Mouse (Mus musculus) CD4-positive, CD25-positive, alpha-beta regulatory T cell, adult 4 months (primary cell): ENCODE measurements around the gene D430041D05Rik. TPM values are rescaled to one million over a fixed set of nuclear protein-coding genes. Genes with fewer than 3 reads are reported as not detected.

ENCODE experiments used
- ATAC-seq: one replicate; pipeline ENCODE4 v1.8.0; 2017
- polyA plus RNA-seq, 2 experiments: library from polyadenylated mRNA; unstranded; fragments of 100-300 nt; shearing (Covaris generic); gene quantifications; one replicate each; pipeline ENCODE4 v1.2.1; 2017

D430041D05Rik gene
- polyA plus RNA-seq, 2 experiments from 2014 or later: not detected

DNA sequence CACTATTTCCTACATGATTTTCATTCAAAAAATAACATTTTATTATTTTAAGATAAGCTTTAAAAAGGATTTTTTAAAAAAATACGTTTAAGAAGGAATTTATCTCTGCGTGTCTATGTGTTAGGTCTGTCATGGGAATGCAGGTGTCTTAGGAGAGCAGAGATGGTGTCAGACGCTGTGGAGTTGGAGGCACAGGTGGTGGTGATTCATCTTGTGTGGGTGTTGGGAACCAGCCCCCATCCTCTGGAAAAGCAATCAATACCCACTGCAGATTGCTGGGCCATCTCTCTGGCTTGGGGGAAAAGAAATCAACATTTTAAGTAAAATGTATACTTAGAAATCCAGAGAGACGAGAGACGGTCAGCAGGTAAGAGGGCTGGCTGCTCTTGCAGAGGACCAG, 225.2 kb downstream of the D430041D05Rik start:
- no peak for ATAC-seq

DNA sequence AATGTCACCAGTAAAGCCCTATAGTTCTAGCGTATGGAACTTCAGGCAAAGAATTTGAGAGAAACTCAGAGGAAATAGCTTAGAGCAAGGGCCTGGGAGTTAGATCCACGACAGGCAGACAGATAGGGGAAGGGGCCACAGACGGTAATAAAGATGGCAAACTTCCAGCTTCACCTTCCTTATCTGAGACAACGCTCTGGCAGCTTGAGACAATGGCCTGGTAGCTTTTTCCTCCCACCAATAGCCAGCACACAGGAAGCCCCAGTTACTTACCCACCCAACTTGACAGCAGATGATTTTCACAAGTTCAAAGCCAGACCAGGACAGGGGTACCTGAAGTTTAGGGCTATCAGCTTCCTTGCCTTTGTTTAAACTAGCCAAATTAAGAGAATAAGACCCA, 226.5 kb downstream of the D430041D05Rik start:
- no peak for ATAC-seq

DNA sequence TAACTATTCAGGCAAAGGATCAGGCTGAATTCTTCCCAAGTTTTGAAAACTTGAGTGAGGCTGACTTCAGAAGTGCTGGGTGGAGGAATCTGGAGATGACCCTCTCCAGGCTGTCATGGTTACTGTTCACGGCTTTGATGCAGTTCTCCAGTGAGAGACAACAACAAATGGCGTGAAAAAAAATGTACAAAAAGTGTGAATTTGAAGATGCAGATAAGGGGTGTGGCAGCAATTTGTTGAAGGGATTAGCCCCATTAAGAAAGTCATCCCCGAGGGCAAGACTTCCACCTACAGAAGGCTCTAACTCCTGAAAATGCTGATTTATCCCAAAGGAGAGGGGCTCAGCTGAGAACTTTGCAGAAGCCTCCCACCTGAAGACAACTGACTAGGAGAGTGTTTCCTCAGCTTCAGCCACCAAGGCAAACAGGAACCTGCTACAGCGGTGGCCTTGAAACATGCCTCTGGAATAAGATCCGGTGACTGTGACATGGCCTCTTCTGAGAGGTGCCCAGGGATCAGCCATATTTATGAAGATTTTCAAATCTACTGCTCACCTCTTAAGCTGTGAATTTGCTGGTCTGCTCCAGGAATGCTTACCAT, 227.5 kb downstream of the D430041D05Rik start:
- ATAC-seq: no peak

DNA sequence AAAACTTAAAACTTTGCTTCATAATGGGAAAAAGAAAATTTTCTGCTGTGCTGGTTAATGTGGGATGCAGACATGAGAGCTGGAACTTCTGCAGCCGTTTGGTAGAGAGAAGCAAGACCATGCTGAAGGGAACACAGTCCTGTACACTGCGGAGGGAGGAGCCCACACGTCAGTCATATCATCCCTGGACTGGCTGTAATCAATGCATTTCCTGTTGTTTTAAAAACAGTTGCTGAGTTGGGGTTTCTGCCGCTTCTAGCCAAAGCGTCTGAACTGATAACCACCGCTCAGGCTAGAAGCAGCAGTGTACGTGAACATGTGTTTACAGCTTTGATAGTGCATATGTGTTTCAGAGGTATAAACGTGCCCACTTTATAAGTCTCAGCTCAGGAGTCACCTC, 231.2 kb downstream of the D430041D05Rik start:
- no peak for ATAC-seq

DNA sequence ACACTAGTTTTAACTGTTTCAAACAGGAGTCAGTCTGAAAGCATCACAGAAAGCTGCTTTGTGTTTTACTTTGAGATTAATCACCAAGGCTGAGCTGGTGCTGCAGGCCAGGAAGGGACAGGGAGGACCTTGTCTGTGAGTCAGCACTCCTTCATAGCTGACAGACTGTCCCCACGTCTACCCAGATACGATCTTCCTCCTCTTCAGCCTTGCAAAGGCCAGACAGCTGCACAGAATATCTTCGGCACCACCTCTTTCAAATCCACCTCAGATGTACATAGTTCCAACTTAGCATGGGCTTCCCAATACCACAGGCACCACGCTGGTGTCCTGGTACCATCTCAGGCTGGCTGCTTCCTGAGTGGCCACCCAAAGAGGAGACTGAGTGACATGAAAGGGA, 232.6 kb downstream of the D430041D05Rik start:
- no peak for ATAC-seq

DNA sequence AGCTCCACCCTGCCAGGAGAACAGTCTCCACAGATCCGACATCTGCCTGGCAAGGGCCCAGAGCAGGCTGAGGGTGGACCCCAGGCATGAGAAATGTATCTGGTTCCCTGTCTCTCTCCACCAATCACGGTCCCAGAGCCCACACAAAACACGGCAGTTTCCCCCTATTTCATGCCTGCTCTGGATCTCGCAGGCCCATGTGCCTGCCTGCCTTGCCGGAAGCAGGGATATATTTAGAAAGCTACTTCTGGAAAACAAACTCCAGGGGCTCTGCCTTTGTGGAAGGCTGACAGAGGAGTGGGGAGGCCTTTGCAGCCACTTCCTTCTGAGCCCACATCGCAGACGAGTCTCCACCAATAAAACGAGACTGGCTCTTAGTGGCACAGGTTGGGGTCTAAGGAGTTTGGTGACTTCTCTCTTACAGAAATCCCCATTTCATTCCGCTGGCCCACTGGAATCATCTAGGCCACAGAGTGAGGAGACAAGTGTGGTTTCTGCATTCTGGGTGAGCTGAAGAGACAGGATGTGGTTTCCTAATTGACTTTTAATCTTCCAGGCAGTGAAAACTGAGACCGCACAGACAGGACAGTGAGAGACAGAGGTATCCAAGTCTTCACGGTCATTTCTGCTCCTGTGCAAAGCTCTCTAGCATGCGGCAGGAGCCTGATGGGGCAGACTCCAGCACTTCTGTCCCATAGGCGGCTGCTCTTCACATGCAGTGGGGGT, 233.7 kb downstream of the D430041D05Rik start:
- peak; percentile 61 for ATAC-seq

DNA sequence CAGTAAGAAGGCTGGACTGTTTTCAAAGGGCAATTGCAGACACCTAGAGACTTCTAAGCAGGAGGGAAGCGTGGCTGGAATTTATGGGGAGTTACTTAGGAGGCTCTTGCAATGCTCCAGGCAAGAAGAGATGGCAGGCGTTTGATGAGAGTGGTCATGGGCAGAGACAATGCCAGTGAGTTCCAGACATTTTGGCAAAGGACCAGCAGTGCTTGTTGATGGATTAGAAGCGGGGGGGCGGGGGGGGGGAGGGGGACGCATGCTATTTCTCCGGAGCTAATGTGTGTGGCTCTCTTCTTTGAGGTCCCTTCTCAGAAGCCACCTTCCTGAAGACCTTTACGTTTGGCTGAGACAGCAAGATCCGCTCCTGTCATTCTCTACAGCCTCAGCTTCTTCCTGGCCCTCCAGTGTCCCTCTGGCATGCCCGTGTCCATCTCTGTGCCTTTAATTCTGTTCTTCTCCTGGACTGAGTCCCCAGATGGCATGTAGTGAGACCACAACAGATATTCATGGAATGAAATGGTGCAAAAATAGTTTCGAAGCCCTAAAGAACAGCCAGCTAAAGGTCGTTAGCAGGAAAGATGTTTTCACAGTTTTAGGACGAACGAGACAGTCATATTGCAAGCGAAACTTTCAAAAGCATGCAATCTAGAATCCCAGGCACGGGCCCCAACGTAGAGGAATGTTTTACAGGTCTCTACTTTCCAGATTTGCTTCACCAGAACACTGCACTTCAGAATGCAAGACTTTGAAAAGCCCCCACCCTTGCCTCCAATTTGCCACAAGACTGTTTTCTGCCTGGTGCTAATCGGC, 234.4 kb downstream of the D430041D05Rik start:
- no peak for ATAC-seq

DNA sequence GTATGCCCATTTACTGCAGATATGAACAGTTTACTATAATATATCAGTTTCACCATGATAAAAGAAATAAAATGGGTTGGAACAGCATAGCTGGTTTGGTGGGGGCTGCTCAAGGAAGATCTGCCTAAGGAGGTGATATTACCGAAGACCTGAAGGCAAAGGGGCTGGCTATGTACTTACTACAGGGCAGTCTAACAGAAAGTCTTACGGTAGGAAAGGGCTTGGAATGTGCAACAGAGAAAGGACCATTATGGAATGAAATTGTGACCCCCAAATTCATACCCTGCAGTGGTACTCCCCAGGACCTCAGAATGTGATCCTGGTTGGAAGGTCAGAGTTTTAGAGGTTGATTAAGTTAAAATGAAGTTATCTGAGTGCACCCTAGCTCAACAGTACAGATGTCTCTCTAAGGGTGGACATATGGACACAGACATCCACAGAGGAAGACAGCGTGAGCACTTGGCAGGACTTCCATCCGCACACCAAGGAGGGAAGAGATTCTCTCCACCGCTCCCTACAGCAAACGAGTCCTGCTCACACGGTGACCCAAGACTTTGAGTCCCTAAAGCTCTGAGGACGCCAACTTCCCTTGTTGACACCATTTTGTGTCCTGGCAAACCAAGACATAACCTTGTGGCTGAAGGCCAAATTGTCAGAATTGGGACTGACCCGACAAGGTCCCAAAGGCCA, 235.2 kb downstream of the D430041D05Rik start:
- no peak for ATAC-seq

DNA sequence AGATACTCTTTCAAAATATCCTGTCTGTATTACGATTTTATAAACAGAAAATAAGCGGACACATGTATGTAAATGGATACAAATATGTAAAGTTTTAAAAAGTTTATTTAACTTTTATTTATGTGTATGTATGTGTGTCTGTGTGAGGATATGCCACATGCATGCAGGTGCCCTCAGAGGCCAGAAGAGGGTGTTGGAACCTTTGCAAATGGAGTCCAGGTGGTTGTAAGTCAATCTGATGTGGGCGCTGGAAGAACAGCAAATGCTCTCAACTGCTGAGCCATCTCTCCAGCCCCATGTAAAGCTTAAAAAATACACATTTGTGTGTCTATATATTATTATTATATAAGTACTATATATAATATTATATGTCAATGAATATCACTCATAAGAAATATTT, 237.4 kb downstream of the D430041D05Rik start:
- ATAC-seq: no peak

DNA sequence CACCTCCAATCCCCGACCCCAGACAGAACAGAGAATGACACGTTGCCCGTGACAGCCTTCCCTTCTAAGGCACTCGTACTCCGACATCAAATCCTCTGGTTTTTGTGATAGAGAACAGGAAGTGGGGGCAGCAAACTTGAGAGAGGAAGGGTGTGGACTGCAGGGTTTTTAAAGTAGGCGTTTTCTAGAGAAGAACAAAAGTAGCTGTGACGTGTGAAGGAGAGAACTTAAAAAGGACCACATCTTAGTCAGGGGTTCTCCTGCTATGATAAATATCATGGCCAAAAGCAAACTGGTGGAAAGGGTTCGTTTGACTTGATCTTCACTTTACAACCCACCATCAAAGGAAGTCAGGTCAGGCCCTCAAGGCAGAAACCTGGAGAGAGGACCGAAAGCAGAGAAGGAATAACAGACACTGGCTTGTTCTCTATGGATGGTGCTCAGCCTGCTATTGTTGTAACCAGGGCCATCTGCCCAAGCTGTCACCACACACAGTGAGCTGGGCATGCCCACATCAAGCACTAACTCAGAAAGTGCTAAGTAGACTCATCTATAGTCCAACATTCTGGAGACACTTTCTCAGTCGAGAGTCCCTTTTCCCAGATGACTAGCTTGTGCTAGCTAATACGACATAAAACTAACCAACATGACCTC, 238.0 kb downstream of the D430041D05Rik start:
- peak; percentile 93 for ATAC-seq

DNA sequence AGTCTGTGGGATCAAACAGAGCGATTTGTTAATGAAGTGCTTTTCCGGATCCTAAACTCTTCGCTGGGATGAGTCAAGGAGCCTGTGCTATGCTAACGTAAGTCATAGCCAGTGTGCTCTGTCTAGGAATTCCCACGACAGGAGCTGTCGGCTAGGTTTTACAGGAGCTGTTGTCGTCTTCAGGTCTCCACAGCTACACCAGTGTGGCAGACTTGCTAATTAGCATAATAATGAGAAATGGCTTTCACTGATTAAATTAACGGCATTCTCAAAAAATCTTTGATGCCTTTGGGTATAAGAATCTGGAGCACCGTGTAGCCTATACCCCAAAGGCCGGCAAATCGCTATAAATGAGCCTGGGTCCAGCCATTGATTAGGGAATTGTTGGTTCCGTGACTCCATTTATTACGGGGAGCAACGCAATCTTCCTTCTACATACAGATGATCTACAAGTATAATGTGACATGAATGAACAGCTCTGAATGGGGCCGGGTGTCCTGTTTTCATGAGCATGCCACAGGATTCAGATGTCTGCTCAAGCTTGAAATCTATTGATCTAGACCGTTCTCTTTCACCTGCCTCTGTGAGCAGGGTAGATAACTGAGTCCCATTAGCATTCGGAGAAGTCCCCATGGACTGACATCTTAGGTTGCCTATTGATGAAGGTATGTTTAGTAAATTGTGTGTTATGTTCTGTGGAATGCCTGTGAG, 242.5 kb downstream of the D430041D05Rik start:
- no peak for ATAC-seq

DNA sequence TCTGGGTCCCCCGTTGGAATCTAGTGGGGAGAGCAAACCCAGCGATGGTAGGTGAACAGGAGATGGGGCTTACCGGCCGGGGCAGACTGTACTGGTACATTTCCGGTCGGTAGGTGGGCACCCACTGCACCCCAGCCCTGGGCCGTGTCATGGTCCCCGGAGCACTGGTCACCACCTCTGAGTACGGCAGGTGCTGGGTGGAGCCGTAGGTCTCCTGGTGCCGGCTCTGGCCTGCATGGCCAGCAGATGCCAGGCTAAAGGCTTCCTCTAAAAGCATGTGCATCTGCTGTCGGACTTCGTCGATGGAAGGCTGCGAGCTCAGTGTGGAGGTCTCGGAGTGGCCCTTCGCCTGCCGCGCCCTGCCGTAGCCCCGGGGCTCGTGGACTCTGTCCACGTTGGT, 243.0 kb downstream of the D430041D05Rik start:
- no peak for ATAC-seq

DNA sequence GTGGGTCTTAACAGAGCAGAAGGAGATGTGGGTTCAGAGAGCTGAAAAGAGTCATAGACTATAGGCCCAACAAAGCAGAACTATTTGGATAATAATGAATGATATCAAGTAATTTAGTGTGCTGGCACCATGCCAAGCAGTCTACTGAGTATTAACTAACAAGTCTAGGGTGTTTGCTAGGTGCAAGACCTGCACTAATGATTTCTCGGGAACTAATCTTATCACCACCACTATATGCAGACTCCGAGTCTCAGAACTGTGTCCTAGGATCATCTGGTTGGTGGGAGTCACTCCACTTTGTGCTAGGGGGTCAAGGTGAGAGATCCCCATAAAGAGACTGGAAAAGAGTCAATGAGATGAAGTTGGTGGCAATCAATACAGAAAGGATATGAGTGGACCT, 245.2 kb downstream of the D430041D05Rik start:
- ATAC-seq: no peak

DNA sequence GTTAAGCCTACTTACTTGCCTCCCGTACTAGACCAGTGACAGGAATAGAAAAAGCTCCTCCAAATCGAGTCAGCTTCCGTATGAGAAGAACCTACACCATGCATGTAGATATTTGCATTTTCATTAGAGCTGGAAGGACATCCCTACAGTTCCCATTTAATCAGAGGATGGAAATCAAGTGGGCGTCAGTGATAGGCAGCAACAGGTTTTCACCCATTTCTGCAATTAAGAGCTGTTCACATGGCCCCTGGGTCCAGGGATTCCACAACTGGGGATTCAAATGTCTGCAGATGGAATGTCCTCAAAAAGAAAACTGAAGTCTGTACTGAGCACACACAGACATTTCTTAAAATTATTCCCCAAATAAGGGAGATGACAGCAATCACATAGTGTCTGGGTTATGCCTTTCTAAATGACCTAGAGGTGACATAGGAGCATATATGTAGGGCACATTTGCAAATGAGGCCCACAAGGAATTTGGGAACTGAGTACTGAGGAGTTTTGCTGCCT, 246.8 kb downstream of the D430041D05Rik start:
- ATAC-seq: no peak

DNA sequence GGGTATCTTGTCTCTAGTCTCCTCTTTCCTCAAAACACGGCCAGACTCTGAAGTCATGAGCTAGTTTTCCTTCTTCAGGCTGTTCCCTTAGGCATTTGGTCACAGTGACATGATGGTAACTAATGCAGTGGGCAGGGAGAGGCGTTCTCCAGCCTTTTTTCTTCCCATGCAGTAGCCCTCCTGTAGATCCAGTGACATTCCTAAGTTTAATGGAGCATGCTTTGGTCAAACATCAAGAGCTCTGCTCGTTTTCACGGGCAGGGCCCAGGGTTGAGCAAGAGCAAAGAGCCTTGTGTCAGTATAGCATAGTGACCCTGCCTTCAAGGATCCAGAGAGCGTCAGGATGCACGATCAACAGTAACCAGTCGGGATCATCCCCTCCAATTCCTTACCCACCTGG, 247.4 kb downstream of the D430041D05Rik start:
- ATAC-seq: no peak

DNA sequence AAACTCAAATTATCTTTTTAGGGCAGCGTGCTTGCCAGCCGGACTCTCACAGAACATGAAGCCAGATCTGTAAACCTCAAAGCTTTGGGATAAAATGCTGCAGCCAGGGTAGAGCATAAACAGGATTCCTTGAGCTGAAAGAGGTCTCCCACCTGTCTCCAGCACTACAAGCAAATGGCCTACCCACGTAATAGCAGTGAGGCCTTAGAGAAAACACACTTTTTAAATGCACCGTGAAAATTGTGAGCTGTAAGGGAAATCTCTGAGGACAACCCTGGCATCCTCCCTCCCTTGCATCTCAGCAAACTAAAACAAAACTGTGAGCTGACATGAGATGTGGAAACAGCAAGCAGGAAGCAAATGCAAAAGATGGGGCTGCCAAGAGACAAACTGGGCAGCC, 253.0 kb downstream of the D430041D05Rik start:
- ATAC-seq: no peak

DNA sequence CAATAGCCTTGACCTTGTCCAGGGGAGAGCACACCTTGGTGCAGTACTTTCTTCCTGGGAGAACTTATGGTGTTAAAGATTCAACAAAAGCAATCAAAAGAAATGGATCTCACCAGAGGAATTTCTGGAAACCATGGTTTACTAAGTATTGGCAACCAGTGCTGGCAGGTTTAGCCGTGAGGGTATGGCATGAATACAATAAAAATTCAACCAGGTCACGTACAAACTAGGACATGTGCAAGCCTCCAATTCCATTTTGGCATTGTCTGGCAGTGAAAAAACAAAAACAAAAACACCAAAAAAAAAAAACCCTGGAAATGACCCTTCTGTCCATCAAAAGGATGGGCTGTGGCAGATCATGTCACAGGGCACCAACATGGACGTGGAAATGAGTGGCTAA, 256.9 kb downstream of the D430041D05Rik start:
- ATAC-seq: no peak

DNA sequence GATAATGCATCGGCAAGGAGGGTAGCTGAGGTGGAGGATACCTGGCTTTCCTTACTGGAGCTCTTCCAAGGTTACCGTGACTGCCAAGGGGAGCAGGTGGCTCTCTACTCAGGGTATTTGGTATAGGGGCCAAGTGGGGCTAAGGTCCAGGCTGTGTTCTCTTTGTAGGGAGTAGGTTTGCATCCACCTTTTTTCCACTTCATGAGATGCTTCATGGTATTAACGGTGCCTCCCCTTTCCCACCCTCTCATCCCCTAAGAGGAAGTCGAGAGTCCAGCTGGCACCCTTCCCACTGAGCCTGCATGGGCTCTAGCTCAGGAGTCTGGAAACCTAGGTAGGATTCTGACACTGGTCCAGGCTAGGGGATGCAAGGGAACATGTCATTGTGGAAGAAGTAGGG, 257.5 kb downstream of the D430041D05Rik start:
- no peak for ATAC-seq

DNA sequence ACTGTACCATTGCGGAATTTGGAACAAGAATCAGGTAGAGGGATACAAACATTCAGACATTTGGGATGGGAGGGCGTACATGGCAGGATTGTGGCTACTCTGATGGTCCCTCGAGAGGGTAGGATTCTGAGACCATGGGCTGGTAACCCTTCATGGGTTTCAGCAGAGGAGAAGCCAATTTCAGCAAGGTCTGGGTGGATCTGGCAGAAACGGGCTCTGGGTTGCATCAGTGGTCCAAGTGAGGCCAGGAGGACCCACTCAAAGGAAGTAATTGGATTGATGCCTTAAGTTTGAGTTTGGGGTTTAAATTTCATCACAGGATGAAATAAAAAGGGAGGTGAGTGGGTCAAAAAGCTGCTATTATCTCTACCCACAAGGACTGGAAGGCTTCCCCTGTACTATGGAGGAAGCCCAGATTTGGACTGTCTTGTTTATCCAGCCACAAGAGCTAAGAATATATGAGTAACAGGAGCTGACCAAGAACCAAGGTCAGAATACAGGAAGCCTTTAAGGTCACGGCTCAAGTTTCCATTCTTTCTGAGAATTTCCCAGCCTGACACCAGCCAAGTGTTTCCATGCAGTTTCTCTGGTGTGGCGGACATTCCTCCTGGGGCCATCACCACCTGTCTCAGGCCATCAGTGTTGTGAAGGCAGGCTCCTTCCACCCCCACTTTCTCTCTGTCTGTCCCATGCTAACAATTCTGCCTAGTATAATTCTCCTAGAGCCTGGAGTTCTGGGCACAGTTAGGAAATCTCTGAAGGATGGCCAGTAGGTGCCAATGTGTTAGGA, 260.0 kb downstream of the D430041D05Rik start:
- no peak for ATAC-seq

DNA sequence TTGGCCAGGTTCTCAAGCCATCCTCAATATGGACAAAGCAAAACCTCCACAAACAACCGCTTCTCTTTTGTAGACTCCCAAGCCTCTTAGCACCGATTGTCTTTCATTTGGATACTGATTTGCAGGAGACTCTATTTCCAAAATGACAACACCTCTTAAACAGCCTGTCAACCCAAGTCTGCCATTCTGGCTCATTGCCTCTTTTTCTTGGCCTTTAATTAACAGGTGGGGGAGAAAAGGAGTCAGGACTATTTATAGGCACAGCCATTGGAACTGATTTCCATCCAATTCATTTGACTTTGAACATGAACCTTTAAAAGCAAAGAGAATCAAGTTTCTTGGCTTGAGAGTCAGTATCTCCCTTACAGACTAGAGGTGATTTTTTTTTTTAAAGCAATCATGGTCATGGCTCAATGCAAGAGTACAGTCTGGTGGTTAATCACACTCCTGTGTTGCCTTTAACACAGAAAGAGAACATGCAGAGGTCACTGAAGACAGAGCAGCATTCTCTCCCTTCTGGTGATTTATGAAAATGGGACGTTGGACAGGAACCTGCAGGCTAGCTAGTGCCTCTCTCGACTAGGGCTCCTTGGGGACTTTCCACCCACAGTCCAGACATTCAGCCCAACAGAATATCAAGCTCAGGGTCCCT, 262.8 kb downstream of the D430041D05Rik start:
- no peak for ATAC-seq
